Mouse (Mus musculus) kidney, embryonic 14.5 days (tissue): ENCODE data around the gene Meioc. TPM values are rescaled to one million over a fixed set of nuclear protein-coding genes. Genes with fewer than 3 reads are reported as not detected.
"Not testable (repeated sequence)": the region's sequence is repeated elsewhere in the genome, so short reads cannot be mapped to it uniquely, and the experiment has no call there.

Experiments used
- ATAC-seq: fragments of 200-750 bp; cut with Nextera tagmentation; 2 replicates; pipeline ENCODE4 v1.8.0; 2017; ENCODE audit warnings: moderate number of reproducible peaks, mild to moderate bottlenecking, moderate TSS enrichment, moderate library complexity; ENCODE audit not compliant: low FRiP score, low TSS enrichment
- H3K27ac ChIP-seq: fragments of 300-500 bp; sonication (generic); 2 replicates; pipeline ENCODE4 v1.5.1; 2014; ENCODE audit warnings: low read depth, mild to moderate bottlenecking, low read length, moderate library complexity, mixed read lengths
- H3K27me3 ChIP-seq: fragments of 300-500 bp; sonication (generic); 2 replicates; pipeline ENCODE4 v1.6.1; 2014; ENCODE audit warnings: mild to moderate bottlenecking, low read length; ENCODE audit not compliant: control insufficient read depth, insufficient read depth
- H3K36me3 ChIP-seq: fragments of 300-500 bp; sonication (generic); 2 replicates; pipeline ENCODE4 v1.6.1; 2014; ENCODE audit warnings: low read length, mixed read lengths; ENCODE audit not compliant: control insufficient read depth, insufficient read depth
- H3K4me1 ChIP-seq: fragments of 300-500 bp; sonication (generic); 2 replicates; pipeline ENCODE4 v1.6.1; 2014; ENCODE audit warnings: low read length, mixed read lengths; ENCODE audit not compliant: control insufficient read depth, insufficient read depth
- H3K4me2 ChIP-seq: fragments of 300-500 bp; sonication (generic); replicated peaks from 2 replicates; pipeline ENCODE4 v1.6.1; 2014; ENCODE audit warnings: low read depth, mild to moderate bottlenecking, low read length
- H3K4me3 ChIP-seq: fragments of 300-500 bp; sonication (generic); 2 replicates; pipeline ENCODE4 v1.5.1; 2014; ENCODE audit warnings: mild to moderate bottlenecking, low read length
- H3K9ac ChIP-seq: fragments of 300-500 bp; sonication (generic); 2 replicates; pipeline ENCODE4 v1.6.1; 2014; ENCODE audit warnings: low read depth, mild to moderate bottlenecking, low read length, moderate library complexity
- H3K9me3 ChIP-seq: fragments of 300-500 bp; sonication (generic); 2 replicates; pipeline ENCODE4 v1.6.1; 2016; ENCODE audit warnings: low read length; ENCODE audit not compliant: control insufficient read depth
- WGBS: fragments of 180-500 bp; shearing (Covaris S2); extraction: QIAGEN DNeasy Blood & Tissue Kit; methylation state at CpG from one replicate; pipeline ENCODE4 v1.1.7; 2014; 5-methylcytosine and 5-hydroxymethylcytosine counted together
- polyA plus RNA-seq: library from polyadenylated mRNA; unstranded; fragments of >200 nt; fragmentation: Nextera tagmentation; extraction: Ambion mirVana; gene quantifications from 2 replicates; pipeline ENCODE4 v1.2.1, GENCODE M21; 2014

Meioc gene
- polyA plus RNA-seq, 1 experiment from 2014 or later: 1.4 TPM

DNA sequence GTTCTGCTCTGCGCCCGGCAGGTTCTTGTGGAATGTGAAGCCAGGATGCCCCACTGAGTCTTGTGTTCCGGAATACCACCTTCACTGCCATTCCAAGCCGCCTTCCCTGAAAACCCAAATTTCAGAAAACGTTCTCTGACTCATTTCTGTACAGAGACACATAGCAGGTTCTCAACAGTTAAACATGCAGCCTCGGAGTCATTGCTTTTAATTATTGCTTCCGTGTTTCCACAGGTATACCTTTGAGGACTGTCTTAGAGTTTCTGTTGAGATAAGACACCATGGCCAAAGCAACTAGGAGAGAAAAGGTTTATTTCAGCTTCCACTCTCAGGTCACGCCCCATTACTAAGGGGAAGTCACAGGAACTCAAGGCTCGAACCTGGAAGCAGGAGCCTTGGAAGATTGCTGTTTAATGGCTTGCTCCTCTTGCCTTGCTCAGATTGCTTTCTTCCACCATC is 34.5 kb downstream of the Meioc start:
- no peaks in the 10 kb centered on the region for H3K27me3 ChIP-seq
- no peak overlapping the region for H3K27ac ChIP-seq
- peak overlapping the region; percentile 90 for H3K4me3 ChIP-seq
- no peaks in the 10 kb centered on the region for H3K9me3 ChIP-seq
- no peak; the same call in 1 of the 2 replicates for ATAC-seq
- peak overlapping the region; percentile 84 for H3K9ac ChIP-seq
- H3K36me3 ChIP-seq: 0 out of 2 replicates have a peak, but pooled peaks cover 4% of the 10 kb centered on the region
- H3K4me2 ChIP-seq: peak overlapping the region; percentile 84
- WGBS: 17% methylated on average over 9 of the region's 9 CpGs
- peaks cover 7% of the 10 kb centered on the region for H3K4me1 ChIP-seq

DNA sequence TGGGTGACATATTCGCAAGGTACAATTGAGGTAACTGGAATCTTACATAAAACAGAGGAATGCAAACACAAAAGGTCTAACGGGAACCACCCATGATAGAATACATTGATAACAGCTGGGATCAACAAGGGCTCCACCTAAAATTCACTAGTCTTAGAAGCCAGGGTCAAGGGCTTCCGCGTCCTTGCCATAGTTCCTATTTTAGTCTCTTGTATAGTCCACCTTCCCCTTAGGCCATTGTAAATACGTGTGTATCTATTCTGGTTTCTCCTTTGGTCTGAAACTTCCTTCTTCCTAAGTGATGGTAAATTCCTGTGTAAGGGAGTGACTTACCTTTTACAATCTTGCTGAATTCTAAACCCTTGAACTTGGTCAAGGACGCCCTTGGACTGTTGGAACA is 38.7 kb downstream of the Meioc start:
- H3K9me3 ChIP-seq, H3K4me2 ChIP-seq, ATAC-seq, H3K4me3 ChIP-seq, H3K27me3 ChIP-seq, H3K4me1 ChIP-seq, H3K9ac ChIP-seq, H3K36me3 ChIP-seq, H3K27ac ChIP-seq: not testable (repeated sequence)
- 90% methylated on average over 5 of the region's 6 CpGs for WGBS

DNA sequence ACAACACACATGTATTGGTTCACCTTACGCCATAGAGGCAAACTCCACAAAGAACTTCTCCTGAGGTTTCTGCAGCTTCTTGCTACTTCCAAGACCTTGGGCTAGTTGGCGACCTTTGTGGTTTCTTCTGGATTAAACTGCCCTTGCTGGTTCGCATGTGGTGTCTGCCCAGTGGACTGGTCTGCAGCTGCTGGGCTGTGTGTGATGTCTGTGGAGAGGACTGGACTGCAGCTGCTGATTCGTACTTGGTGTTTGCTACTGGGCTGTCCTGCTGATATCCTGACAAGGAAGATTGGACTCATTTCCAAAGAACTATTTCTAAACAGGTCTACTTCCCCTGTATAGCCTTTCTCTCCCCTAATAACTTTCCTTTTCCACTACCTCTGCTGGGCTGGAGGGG is 48.9 kb downstream of the Meioc start:
- no peak for ATAC-seq
- Histone ChIP-seq H3K4me1 (no peaks in the 10 kb centered on the region), H3K9me3 (no peaks in the 10 kb centered on the region), H3K9ac (no peak overlapping the region), H3K4me2 (no peak overlapping the region), H3K27me3 (no peaks in the 10 kb centered on the region), H3K4me3 (no peak overlapping the region), H3K36me3 (no peaks in the 10 kb centered on the region), H3K27ac (no peak overlapping the region)
- 94% methylated on average over 4 of the region's 4 CpGs for WGBS

DNA sequence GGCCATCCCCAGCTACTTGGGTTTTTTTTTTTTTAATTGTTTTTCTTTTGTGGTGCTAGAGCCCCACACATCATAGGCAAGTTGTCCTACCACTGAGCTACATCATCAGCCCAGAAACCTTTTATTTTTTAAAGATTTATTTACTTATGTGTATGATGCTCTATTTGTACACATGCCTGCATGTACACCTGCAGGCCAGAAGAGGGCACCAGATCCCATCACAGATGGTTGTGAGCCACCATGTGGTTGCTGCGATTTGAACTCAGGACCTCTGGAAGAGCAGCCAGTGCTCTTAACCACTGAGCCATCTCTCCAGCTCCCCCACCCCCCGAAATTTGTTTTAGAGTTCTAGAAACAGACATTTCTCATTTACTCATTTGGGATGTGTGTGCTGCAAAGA is 51.1 kb downstream of the Meioc start:
- H3K4me1 ChIP-seq, H3K4me3 ChIP-seq, H3K27me3 ChIP-seq, H3K9me3 ChIP-seq, H3K4me2 ChIP-seq, ATAC-seq, H3K36me3 ChIP-seq, H3K9ac ChIP-seq, H3K27ac ChIP-seq: not testable (repeated sequence)
- WGBS: 82% methylated on average over 2 of the region's 2 CpGs

DNA sequence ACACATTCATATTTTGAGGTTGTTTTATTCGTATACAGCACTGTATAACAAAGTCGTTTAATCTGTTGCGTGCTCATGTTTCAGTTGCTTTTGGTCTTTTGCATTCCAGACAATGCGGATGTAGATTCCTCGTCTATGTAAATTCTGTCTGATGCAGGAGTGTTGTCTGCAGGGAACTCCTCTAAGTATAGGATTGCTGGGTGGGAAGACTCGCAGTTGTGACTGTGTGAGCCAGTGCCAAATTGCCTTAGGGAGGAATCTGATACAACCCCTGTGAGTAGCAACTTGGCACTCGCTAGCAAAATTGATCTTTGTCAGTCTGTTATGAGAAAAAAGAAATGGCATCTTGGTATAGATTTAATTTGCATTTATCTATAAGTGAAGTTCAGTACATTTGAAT is 52.6 kb downstream of the Meioc start:
- Histone ChIP-seq H3K27me3 (no peaks in the 10 kb centered on the region), H3K27ac (no peak overlapping the region), H3K4me3 (no peak overlapping the region), H3K9ac (no peak overlapping the region), H3K4me1 (no peaks in the 10 kb centered on the region), H3K36me3 (no peaks in the 10 kb centered on the region), H3K9me3 (no peaks in the 10 kb centered on the region), H3K4me2 (no peak overlapping the region)
- ATAC-seq: no peak
- WGBS: 67% methylated on average over 7 of the region's 7 CpGs

DNA sequence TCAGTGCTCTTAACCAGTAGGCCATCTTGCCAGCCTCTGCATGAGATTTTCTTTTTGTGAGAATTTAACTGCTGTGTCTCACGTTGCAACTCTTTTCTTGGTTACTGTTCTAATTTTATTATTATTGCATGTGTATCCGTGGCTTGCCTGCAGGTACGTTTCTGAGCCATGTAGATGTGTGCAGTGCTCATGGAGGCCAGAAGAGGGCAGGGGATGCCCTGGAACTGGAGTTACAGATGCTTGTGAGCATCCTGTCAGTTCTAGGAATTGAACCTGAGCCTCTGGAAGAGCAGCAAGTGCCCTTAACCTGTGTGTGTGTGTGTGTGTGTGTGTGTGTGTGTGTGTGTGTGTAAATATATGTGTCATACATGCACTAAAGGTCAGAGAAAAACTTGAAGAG is 62.1 kb downstream of the Meioc start:
- WGBS: 32% methylated on average over 3 of the region's 3 CpGs
- Histone ChIP-seq H3K27me3 (no peaks in the 10 kb centered on the region), H3K9me3 (no peaks in the 10 kb centered on the region), H3K27ac (no peak overlapping the region), H3K4me1 (no peaks in the 10 kb centered on the region), H3K4me2 (no peak overlapping the region), H3K9ac (no peak overlapping the region), H3K36me3 (no peaks in the 10 kb centered on the region), H3K4me3 (no peak overlapping the region)
- ATAC-seq: no peak

DNA sequence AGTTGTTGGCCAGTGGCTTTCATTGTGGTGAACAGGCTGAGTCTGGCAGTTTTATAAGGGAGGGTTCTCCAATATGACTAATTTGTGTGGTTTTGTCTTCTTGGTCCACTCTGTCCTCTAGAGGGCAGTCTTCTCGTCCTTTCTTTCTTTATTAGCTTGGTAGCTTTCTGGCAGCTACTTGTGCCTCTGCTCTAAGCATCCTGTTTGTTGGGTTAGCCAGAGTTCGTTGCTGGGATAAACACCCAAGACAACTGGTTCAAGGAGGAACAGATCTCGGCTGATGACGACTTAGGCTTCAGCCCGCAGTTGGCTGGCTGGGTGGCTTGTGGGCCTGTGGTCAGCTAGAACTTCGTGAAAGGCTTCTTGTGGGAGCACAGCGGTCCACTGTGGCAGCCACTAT is 65.1 kb downstream of the Meioc start:
- Histone ChIP-seq H3K4me3 (no peak overlapping the region), H3K4me1 (no peaks in the 10 kb centered on the region), H3K9me3 (no peaks in the 10 kb centered on the region), H3K9ac (no peak overlapping the region), H3K27ac (no peak overlapping the region), H3K27me3 (no peaks in the 10 kb centered on the region), H3K36me3 (no peaks in the 10 kb centered on the region), H3K4me2 (no peak overlapping the region)
- 43% methylated on average over 7 of the region's 7 CpGs for WGBS
- no peak for ATAC-seq

DNA sequence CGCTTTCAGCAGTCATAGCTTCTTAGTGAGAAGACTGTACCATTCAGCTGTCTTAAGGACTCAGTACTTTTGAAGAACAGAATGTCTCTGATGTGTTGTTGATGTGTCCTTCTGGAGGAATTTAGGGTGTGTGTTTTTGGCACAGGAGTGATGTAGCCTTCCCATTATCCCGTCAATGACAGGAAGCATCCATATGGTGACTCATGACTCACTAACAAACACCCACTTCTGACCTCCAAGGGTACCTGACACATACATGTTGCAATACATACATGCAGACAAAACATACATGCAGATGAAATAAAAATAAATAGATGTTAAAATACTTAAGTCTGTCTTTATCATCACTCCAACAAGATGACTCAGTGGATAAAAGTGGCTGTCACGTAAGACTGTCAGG is 66.3 kb downstream of the Meioc start:
- no peaks in the 10 kb centered on the region for H3K9me3 ChIP-seq
- H3K36me3 ChIP-seq: no peaks in the 10 kb centered on the region
- no peaks in the 10 kb centered on the region for H3K27me3 ChIP-seq
- no peak overlapping the region for H3K4me3 ChIP-seq
- 84% methylated on average over 3 of the region's 3 CpGs for WGBS
- ATAC-seq: no peak
- H3K4me1 ChIP-seq: no peaks in the 10 kb centered on the region
- no peak overlapping the region for H3K27ac ChIP-seq
- H3K9ac ChIP-seq: no peak overlapping the region
- H3K4me2 ChIP-seq: no peak overlapping the region

DNA sequence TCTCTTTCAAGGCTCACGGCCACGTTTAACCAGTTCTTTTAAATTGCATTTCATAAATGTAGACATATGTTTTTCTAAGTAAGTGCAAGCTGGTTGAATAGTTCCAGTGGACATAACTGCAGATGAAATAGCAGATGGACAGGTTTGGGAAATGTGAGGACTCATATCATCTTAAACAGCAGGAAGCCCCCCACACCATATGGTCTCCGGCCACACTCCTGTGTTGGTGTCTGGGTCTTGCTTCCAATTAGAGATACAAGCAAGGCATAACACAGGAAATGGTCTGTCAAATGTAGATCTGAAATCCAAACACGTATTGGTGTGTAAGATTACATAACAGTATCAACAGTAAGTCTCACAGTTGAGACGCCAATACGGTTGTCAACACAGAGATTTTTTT is 67.8 kb downstream of the Meioc start:
- Histone ChIP-seq H3K27ac (no peak overlapping the region), H3K9ac (no peak overlapping the region), H3K4me1 (no peaks in the 10 kb centered on the region), H3K4me2 (no peak overlapping the region), H3K9me3 (no peaks in the 10 kb centered on the region), H3K27me3 (no peaks in the 10 kb centered on the region), H3K36me3 (no peaks in the 10 kb centered on the region), H3K4me3 (no peak overlapping the region)
- 81% methylated on average over 6 of the region's 6 CpGs for WGBS
- no peak for ATAC-seq
